Mouse (Mus musculus): ENCODE data around the gene Irgc1.

- TF ChIP-seq CTCF (IDR thresholded peaks at IDR 0.05) (no peak), EP300 (IDR thresholded peaks at IDR 0.05) (no peak)
These were observed 47.9 kb upstream of the Irgc1 start for GRCm38 (mm10) chr7:24499856-24500577.
